Mouse (Mus musculus) midbrain, postnatal 0 days (tissue): ENCODE results near the gene Spata32. TPM values are rescaled to one million over a fixed set of nuclear protein-coding genes. Genes with fewer than 3 reads are reported as not detected.

Source experiments
- ATAC-seq: fragments of 200-750 bp; cut with Nextera tagmentation; 2 replicates; pipeline ENCODE4 v1.8.0; 2017; ENCODE audit warnings: moderate number of reproducible peaks, mild to moderate bottlenecking, moderate TSS enrichment, moderate library complexity; ENCODE audit not compliant: low FRiP score
- DNase-seq: peaks from one replicate; pipeline ENCODE4 v3.0.0-alpha.2; 2015; ENCODE audit warnings: low spot score
- H3K27ac ChIP-seq: fragments of 300-500 bp; sonication (generic); 2 replicates; pipeline ENCODE4 v1.5.1; 2014; ENCODE audit warnings: low read depth, mild to moderate bottlenecking, low read length, mixed read lengths
- H3K27me3 ChIP-seq: fragments of 300-500 bp; sonication (generic); 2 replicates; pipeline ENCODE4 v1.6.1; 2014; ENCODE audit warnings: low read length, control low read depth, mixed read lengths; ENCODE audit not compliant: insufficient read depth
- H3K36me3 ChIP-seq: fragments of 300-500 bp; sonication (generic); 2 replicates; pipeline ENCODE4 v1.6.1; 2014; ENCODE audit warnings: low read length, control low read depth, mixed read lengths; ENCODE audit not compliant: insufficient read depth
- H3K4me1 ChIP-seq: fragments of 300-500 bp; sonication (generic); 2 replicates; pipeline ENCODE4 v1.6.1; 2014; ENCODE audit warnings: mild to moderate bottlenecking, control low read depth, antibody characterized with exemption, low read length, mixed read lengths; ENCODE audit not compliant: insufficient read depth
- H3K4me2 ChIP-seq: fragments of 300-500 bp; sonication (generic); 2 replicates; pipeline ENCODE4 v1.6.1; 2014; ENCODE audit warnings: low read depth, mild to moderate bottlenecking, low read length, mixed read lengths; ENCODE audit not compliant: poor library complexity, severe bottlenecking
- H3K4me3 ChIP-seq: fragments of 300-500 bp; sonication (generic); 2 replicates; pipeline ENCODE4 v1.5.1; 2014; ENCODE audit warnings: low read depth, mild to moderate bottlenecking, low read length, moderate library complexity
- H3K9ac ChIP-seq: fragments of 300-500 bp; sonication (generic); replicated peaks from 2 replicates; pipeline ENCODE4 v1.6.1; 2014; ENCODE audit warnings: mild to moderate bottlenecking, low read length, moderate library complexity, mixed read lengths; ENCODE audit not compliant: poor library complexity, severe bottlenecking
- H3K9me3 ChIP-seq: fragments of 300-500 bp; sonication (generic); 2 replicates; pipeline ENCODE4 v1.6.1; 2016; ENCODE audit warnings: low read length, control low read depth
- CTCF ChIP-seq: IDR thresholded peaks from 2 replicates; pipeline ENCODE4 v1.5.1; 2016; ENCODE audit warnings: antibody characterized with exemption, mild to moderate bottlenecking
- WGBS: fragments of 180-500 bp; shearing (Covaris S2); extraction: QIAGEN DNeasy Blood & Tissue Kit; methylation state at CpG from one replicate; pipeline ENCODE4 v1.1.7; 2014; 5-methylcytosine and 5-hydroxymethylcytosine counted together
- polyA plus RNA-seq: library from polyadenylated mRNA; unstranded; fragments of >200 nt; fragmentation: Nextera tagmentation; extraction: Ambion mirVana; gene quantifications from 2 replicates; pipeline ENCODE4 v1.2.1, GENCODE M21; 2015
- total RNA-seq: library from RNA; depleted of rRNA; stranded (reverse); fragments of >200 nt; gene quantifications from 2 replicates; pipeline ENCODE4 v1.2.3, GENCODE M21; 2014

Gene Spata32
- total and polyA plus RNA-seq, 2 experiments from 2014 or later: 1.2 to 1.4 TPM

GRCm38 (mm10) chr11:103260034-103260433 is 41.8 kb upstream of the Spata32 start:
- Histone ChIP-seq H3K9ac (no peak overlapping the region), H3K36me3 (no peaks in the 10 kb centered on the region), H3K4me3 (no peak overlapping the region), H3K4me1 (peaks cover 8% of the 10 kb centered on the region; the same call in 1 of the 2 replicates), H3K27ac (no peak overlapping the region), H3K27me3 (no peaks in the 10 kb centered on the region), H3K9me3 (no peaks in the 10 kb centered on the region), H3K4me2 (no peak overlapping the region)
- WGBS: 95% methylated on average over 5 of the region's 5 CpGs
- TF ChIP-seq CTCF: no peak
- DNase-seq (no peak), ATAC-seq (no peak)

- H3K4me1 ChIP-seq: peaks cover 4% of the 10 kb centered on the region; the same call in 1 of the 2 replicates
- no peak overlapping the region for H3K9ac ChIP-seq
- H3K9me3 ChIP-seq: no peaks in the 10 kb centered on the region
- no peaks in the 10 kb centered on the region for H3K36me3 ChIP-seq
- no peaks in the 10 kb centered on the region for H3K27me3 ChIP-seq
- H3K4me3 ChIP-seq: no peak overlapping the region
- no peak overlapping the region for H3K27ac ChIP-seq
- 93% methylated on average over 4 of the region's 4 CpGs for WGBS
- TF ChIP-seq CTCF: no peak
- H3K4me2 ChIP-seq: no peak overlapping the region
- ATAC-seq (no peak), DNase-seq (no peak)
Measured at GRCm38 (mm10) chr11:103257938-103258481, 39.8 kb upstream of the Spata32 start.

GRCm38 (mm10) chr11:103253605-103254004 is 35.4 kb upstream of the Spata32 start:
- Histone ChIP-seq H3K36me3 (no peaks in the 10 kb centered on the region), H3K9me3 (no peaks in the 10 kb centered on the region), H3K9ac (no peak overlapping the region), H3K27me3 (no peaks in the 10 kb centered on the region), H3K4me2 (no peak overlapping the region), H3K4me1 (no peaks in the 10 kb centered on the region; the same call in 1 of the 2 replicates), H3K27ac (no peak overlapping the region), H3K4me3 (no peak overlapping the region)
- TF ChIP-seq CTCF: no peak
- DNase-seq (no peak), ATAC-seq (no peak)
- 93% methylated on average over 5 of the region's 5 CpGs for WGBS

- ATAC-seq (no peak), DNase-seq (no peak)
- H3K4me3 ChIP-seq: no peak overlapping the region
- 93% methylated on average over 5 of the region's 5 CpGs for WGBS
- no peaks in the 10 kb centered on the region for H3K27me3 ChIP-seq
- TF ChIP-seq CTCF: no peak
- H3K9me3 ChIP-seq: no peaks in the 10 kb centered on the region
- H3K27ac ChIP-seq: no peak overlapping the region
- no peaks in the 10 kb centered on the region for H3K4me1 ChIP-seq
- no peak overlapping the region for H3K9ac ChIP-seq
- H3K36me3 ChIP-seq: no peaks in the 10 kb centered on the region
- no peak overlapping the region for H3K4me2 ChIP-seq
Measured at GRCm38 (mm10) chr11:103252380-103252779, 34.1 kb upstream of the Spata32 start.

- WGBS: 94% methylated on average over 3 of the region's 3 CpGs
- Histone ChIP-seq H3K4me3 (no peak overlapping the region), H3K36me3 (no peaks in the 10 kb centered on the region), H3K9ac (no peak overlapping the region), H3K4me1 (peaks cover 5% of the 10 kb centered on the region; the same call in 1 of the 2 replicates), H3K4me2 (no peak overlapping the region), H3K27me3 (no peaks in the 10 kb centered on the region), H3K27ac (no peak overlapping the region), H3K9me3 (no peaks in the 10 kb centered on the region)
- DNase-seq (no peak), ATAC-seq (no peak)
- TF ChIP-seq CTCF: no peak
Measured at GRCm38 (mm10) chr11:103250324-103250723, 32.1 kb upstream of the Spata32 start.

- Histone ChIP-seq H3K36me3 (no peaks in the 10 kb centered on the region), H3K9me3 (no peaks in the 10 kb centered on the region), H3K4me1 (peaks cover 5% of the 10 kb centered on the region; the same call in 1 of the 2 replicates), H3K4me3 (no peak overlapping the region), H3K27ac (no peak overlapping the region), H3K27me3 (no peaks in the 10 kb centered on the region), H3K4me2 (no peak overlapping the region), H3K9ac (no peak overlapping the region)
- TF ChIP-seq CTCF: no peak
- WGBS: 77% methylated on average over 6 of the region's 6 CpGs
- DNase-seq: no peak
- no peak for ATAC-seq
Measured at GRCm38 (mm10) chr11:103249509-103249908, 31.3 kb upstream of the Spata32 start.
